Mouse (Mus musculus): ENCODE results near the gene Stxbp2. TPM values are rescaled to one million over a fixed set of nuclear protein-coding genes. Genes with fewer than 3 reads are reported as not detected.

Stxbp2 gene
- polyA plus RNA-seq, 1 experiment from 2014 or later = 48.6 TPM

GRCm38 (mm10) chr8:3622119-3622518 lies 8.6 kb upstream of the Stxbp2 start:
- H3K4me3 ChIP-seq (ENCODE audit: low read depth, low read length) = peak overlapping the region; percentile 89

GRCm38 (mm10) chr8:3625445-3625844 lies 5.3 kb upstream of the Stxbp2 start, which contains the start of gene Pcp2:
Gene Pcp2 (minus strand): TSS chr8:3625545.
- Histone ChIP-seq H3K36me3 (ENCODE audit: control insufficient read depth, insufficient read depth) (no peaks in the 10 kb centered on the region), H3K27ac (ENCODE audit: low read length) (no peak within 1 kb of the TSS), H3K27me3 (ENCODE audit: control insufficient read depth, insufficient read depth, low read depth, low read length) (no peaks in the 10 kb centered on the region; the same call in none of the 2 replicates), H3K9me3 (replicated peaks; ENCODE audit: control insufficient read depth, low read length) (no peaks in the 10 kb centered on the region), H3K4me2 (ENCODE audit: low read depth, low read length) (no peak within 1 kb of the TSS), H3K9ac (ENCODE audit: low read depth, low read length) (no peak within 1 kb of the TSS), H3K4me1 (ENCODE audit: control insufficient read depth, low read depth, low read length) (peaks cover 10% of the 10 kb centered on the region), H3K4me3 (ENCODE audit: low read depth, low read length) (no peak within 1 kb of the TSS)
- ATAC-seq (ENCODE audit: low read depth) = no peak
- 60% methylated on average over 1 of the region's 1 CpGs for WGBS (ENCODE audit: insufficient replicate concordance)

More at GRCm38 (mm10) chr8:3622119-3622518, 8.6 kb upstream of the Stxbp2 start:
- no peak for ATAC-seq (ENCODE audit: low read depth)
- Histone ChIP-seq H3K9ac (ENCODE audit: low read depth, low read length) (peak overlapping the region; percentile 75), H3K36me3 (ENCODE audit: control insufficient read depth, insufficient read depth) (peaks cover 12% of the 10 kb centered on the region), H3K27ac (ENCODE audit: low read length) (no peak overlapping the region), H3K27me3 (ENCODE audit: control insufficient read depth, insufficient read depth, low read depth, low read length) (no peaks in the 10 kb centered on the region), H3K9me3 (replicated peaks; ENCODE audit: control insufficient read depth, low read length) (no peaks in the 10 kb centered on the region), H3K4me2 (ENCODE audit: low read depth, low read length) (peak overlapping the region; percentile 85), H3K4me1 (ENCODE audit: control insufficient read depth, low read depth, low read length) (peaks cover 17% of the 10 kb centered on the region)
- 55% methylated on average over 8 of the region's 8 CpGs for WGBS (ENCODE audit: insufficient replicate concordance)

- Histone ChIP-seq H3K4me1 (ENCODE audit: control insufficient read depth, low read depth, low read length) (peaks cover 16% of the 10 kb centered on the region), H3K9me3 (replicated peaks; ENCODE audit: control insufficient read depth, low read length) (no peaks in the 10 kb centered on the region), H3K36me3 (ENCODE audit: control insufficient read depth, insufficient read depth) (no peaks in the 10 kb centered on the region), H3K27ac (ENCODE audit: low read length) (no peak overlapping the region), H3K9ac (ENCODE audit: low read depth, low read length) (no peak overlapping the region), H3K4me3 (ENCODE audit: low read depth, low read length) (no peak overlapping the region), H3K4me2 (ENCODE audit: low read depth, low read length) (no peak overlapping the region), H3K27me3 (ENCODE audit: control insufficient read depth, insufficient read depth, low read depth, low read length) (no peaks in the 10 kb centered on the region; the same call in none of the 2 replicates)
- ATAC-seq (ENCODE audit: low read depth) = no peak
- WGBS (ENCODE audit: insufficient replicate concordance) = 18% methylated on average over 5 of the region's 5 CpGs
Measured at GRCm38 (mm10) chr8:3626971-3627370, 3.8 kb upstream of the Stxbp2 start.

- no peak for ATAC-seq (ENCODE audit: low read depth)
- H3K27me3 ChIP-seq (ENCODE audit: control insufficient read depth, insufficient read depth, low read depth, low read length) = no peaks in the 10 kb centered on the region; the same call in none of the 2 replicates
- H3K27ac ChIP-seq (ENCODE audit: low read length) = no peak overlapping the region
- 39% methylated on average over 5 of the region's 5 CpGs for WGBS (ENCODE audit: insufficient replicate concordance)
- no peak overlapping the region for H3K4me2 ChIP-seq (ENCODE audit: low read depth, low read length)
- no peaks in the 10 kb centered on the region for H3K9me3 ChIP-seq (replicated peaks; ENCODE audit: control insufficient read depth, low read length)
- no peak overlapping the region for H3K4me3 ChIP-seq (ENCODE audit: low read depth, low read length)
- H3K36me3 ChIP-seq (ENCODE audit: control insufficient read depth, insufficient read depth) = no peaks in the 10 kb centered on the region
- peaks cover 13% of the 10 kb centered on the region for H3K4me1 ChIP-seq (ENCODE audit: control insufficient read depth, low read depth, low read length)
- H3K9ac ChIP-seq (ENCODE audit: low read depth, low read length) = no peak overlapping the region
Measured at GRCm38 (mm10) chr8:3628014-3628413, 2.7 kb upstream of the Stxbp2 start.

- Histone ChIP-seq H3K4me2 (ENCODE audit: low read depth, low read length) (peak overlapping the region; percentile 82), H3K36me3 (ENCODE audit: control insufficient read depth, insufficient read depth) (peaks cover 15% of the 10 kb centered on the region), H3K9ac (ENCODE audit: low read depth, low read length) (peak overlapping the region; percentile 85), H3K4me3 (ENCODE audit: low read depth, low read length) (peak overlapping the region; percentile 84), H3K27ac (ENCODE audit: low read length) (peak overlapping the region; percentile 16; the same call in 1 of the 2 replicates), H3K9me3 (replicated peaks; ENCODE audit: control insufficient read depth, low read length) (no peaks in the 10 kb centered on the region), H3K4me1 (ENCODE audit: control insufficient read depth, low read depth, low read length) (peaks cover 13% of the 10 kb centered on the region), H3K27me3 (ENCODE audit: control insufficient read depth, insufficient read depth, low read depth, low read length) (no peaks in the 10 kb centered on the region; the same call in none of the 2 replicates)
- peak; percentile 58 for ATAC-seq (ENCODE audit: low read depth)
- 5% methylated on average over 8 of the region's 8 CpGs for WGBS (ENCODE audit: insufficient replicate concordance)
Measured at GRCm38 (mm10) chr8:3631478-3631875, 722 bp downstream of the Stxbp2 start.

- H3K4me2 ChIP-seq (ENCODE audit: low read depth, low read length) = no peak overlapping the region
- no peaks in the 10 kb centered on the region; the same call in 1 of the 2 replicates for H3K4me1 ChIP-seq (ENCODE audit: control insufficient read depth, low read depth, low read length)
- H3K4me3 ChIP-seq (ENCODE audit: low read depth, low read length) = no peak overlapping the region
- H3K9ac ChIP-seq (ENCODE audit: low read depth, low read length) = no peak overlapping the region
- H3K27me3 ChIP-seq (ENCODE audit: control insufficient read depth, insufficient read depth, low read depth, low read length) = no peaks in the 10 kb centered on the region
- WGBS (ENCODE audit: insufficient replicate concordance) = 14% methylated on average over 5 of the region's 5 CpGs
- no peak overlapping the region for H3K27ac ChIP-seq (ENCODE audit: low read length)
- 0 out of 2 replicates have a peak, but pooled peaks cover 6% of the 10 kb centered on the region for H3K36me3 ChIP-seq (ENCODE audit: control insufficient read depth, insufficient read depth)
- ATAC-seq (ENCODE audit: low read depth) = peak; percentile 83
- no peaks in the 10 kb centered on the region for H3K9me3 ChIP-seq (replicated peaks; ENCODE audit: control insufficient read depth, low read length)
Measured at GRCm38 (mm10) chr8:3645804-3646203, 15.0 kb downstream of the Stxbp2 start.

GRCm38 (mm10) chr8:3646824-3647531 lies 16.2 kb downstream of the Stxbp2 start:
- no peak overlapping the region for H3K9ac ChIP-seq (ENCODE audit: low read depth, low read length)
- H3K4me2 ChIP-seq (ENCODE audit: low read depth, low read length) = no peak overlapping the region
- H3K4me1 ChIP-seq (ENCODE audit: control insufficient read depth, low read depth, low read length) = no peaks in the 10 kb centered on the region; the same call in 1 of the 2 replicates
- H3K9me3 ChIP-seq (replicated peaks; ENCODE audit: control insufficient read depth, low read length) = no peaks in the 10 kb centered on the region
- H3K27ac ChIP-seq (ENCODE audit: low read length) = no peak overlapping the region
- no peak for ATAC-seq (ENCODE audit: low read depth)
- WGBS (ENCODE audit: insufficient replicate concordance) = 61% methylated on average over 6 of the region's 6 CpGs
- H3K36me3 ChIP-seq (ENCODE audit: control insufficient read depth, insufficient read depth) = no peaks in the 10 kb centered on the region
- no peaks in the 10 kb centered on the region for H3K27me3 ChIP-seq (ENCODE audit: control insufficient read depth, insufficient read depth, low read depth, low read length)
- no peak overlapping the region for H3K4me3 ChIP-seq (ENCODE audit: low read depth, low read length)

GRCm38 (mm10) chr8:3647561-3647960 lies 16.8 kb downstream of the Stxbp2 start:
- Histone ChIP-seq H3K9ac (ENCODE audit: low read depth, low read length) (no peak overlapping the region), H3K36me3 (ENCODE audit: control insufficient read depth, insufficient read depth) (no peaks in the 10 kb centered on the region), H3K4me2 (ENCODE audit: low read depth, low read length) (no peak overlapping the region), H3K9me3 (replicated peaks; ENCODE audit: control insufficient read depth, low read length) (no peaks in the 10 kb centered on the region), H3K27me3 (ENCODE audit: control insufficient read depth, insufficient read depth, low read depth, low read length) (no peaks in the 10 kb centered on the region), H3K4me1 (ENCODE audit: control insufficient read depth, low read depth, low read length) (no peaks in the 10 kb centered on the region; the same call in 1 of the 2 replicates), H3K27ac (ENCODE audit: low read length) (peak overlapping the region; percentile 37; the same call in 1 of the 2 replicates), H3K4me3 (ENCODE audit: low read depth, low read length) (no peak overlapping the region)
- ATAC-seq (ENCODE audit: low read depth) = no peak
- 51% methylated on average over 4 of the region's 4 CpGs for whole genome bisulfite sequencing (ENCODE audit: insufficient replicate concordance)

- Histone ChIP-seq H3K27ac (ENCODE audit: low read length) (peak overlapping the region; percentile 37; the same call in 1 of the 2 replicates), H3K4me3 (ENCODE audit: low read depth, low read length) (no peak overlapping the region), H3K9ac (ENCODE audit: low read depth, low read length) (no peak overlapping the region), H3K4me2 (ENCODE audit: low read depth, low read length) (no peak overlapping the region), H3K9me3 (replicated peaks; ENCODE audit: control insufficient read depth, low read length) (no peaks in the 10 kb centered on the region), H3K36me3 (ENCODE audit: control insufficient read depth, insufficient read depth) (no peaks in the 10 kb centered on the region), H3K4me1 (ENCODE audit: control insufficient read depth, low read depth, low read length) (no peaks in the 10 kb centered on the region; the same call in 1 of the 2 replicates), H3K27me3 (ENCODE audit: control insufficient read depth, insufficient read depth, low read depth, low read length) (no peaks in the 10 kb centered on the region)
- no peak for ATAC-seq (ENCODE audit: low read depth)
- 26% methylated on average over 2 of the region's 2 CpGs for WGBS (ENCODE audit: insufficient replicate concordance)
Measured at GRCm38 (mm10) chr8:3648268-3648667, 17.5 kb downstream of the Stxbp2 start.
